Mouse (Mus musculus) left cerebral cortex, adult 18-20 months (tissue): ENCODE data around the gene Plcd1. TPM values are rescaled to one million over a fixed set of nuclear protein-coding genes. Genes with fewer than 3 reads are reported as not detected.

ENCODE experiments used
- DNase-seq, 2 experiments: peaks; one replicate each; pipeline ENCODE4 v3.0.0; 2021 to 2022; ENCODE audit warnings: low spot score in 2 of 2, mixed read lengths in 1 of 2
- total RNA-seq, 2 experiments: library from RNA; stranded (reverse); gene quantifications; 2 replicates each; pipeline ENCODE4 v1.2.3; 2021

The Plcd1 gene
- total RNA-seq, 2 experiments from 2014 or later = 13.0 to 13.6 TPM

- peak; percentile 61 to 70 for DNase-seq
Observed at GRCm38 (mm10) chr9:119092473-119093418, 556 bp downstream of the Plcd1 start.

GRCm38 (mm10) chr9:119091581-119092310 lies 1.6 kb downstream of the Plcd1 start:
- DNase-seq = no peak

GRCm38 (mm10) chr9:119090462-119090861 lies 2.8 kb downstream of the Plcd1 start:
- no peak for DNase-seq

GRCm38 (mm10) chr9:119089437-119089836 lies 3.9 kb downstream of the Plcd1 start:
- DNase-seq = no peak

- peak; percentile 75 for DNase-seq
Observed at GRCm38 (mm10) chr9:119088148-119088801, 5.0 kb downstream of the Plcd1 start.

GRCm38 (mm10) chr9:119087309-119087708 lies 6.0 kb downstream of the Plcd1 start:
- no peak for DNase-seq

- DNase-seq = no peak
Observed at GRCm38 (mm10) chr9:119086451-119086850, 6.9 kb downstream of the Plcd1 start.

GRCm38 (mm10) chr9:119083966-119084365 lies 9.3 kb downstream of the Plcd1 start:
- no peak for DNase-seq

- no peak for DNase-seq
Observed at GRCm38 (mm10) chr9:119082656-119083430, 10.5 kb downstream of the Plcd1 start.

GRCm38 (mm10) chr9:119082039-119082438 lies 11.3 kb downstream of the Plcd1 start:
- no peak for DNase-seq

- DNase-seq = no peak
Observed at GRCm38 (mm10) chr9:119080040-119080675, 13.1 kb downstream of the Plcd1 start.

- no peak for DNase-seq
Observed at GRCm38 (mm10) chr9:119075685-119076084, 17.6 kb downstream of the Plcd1 start.

- DNase-seq = no peak
Observed at GRCm38 (mm10) chr9:119073184-119073895, 20.0 kb downstream of the Plcd1 start.

GRCm38 (mm10) chr9:119071786-119072185 lies 21.5 kb downstream of the Plcd1 start:
- no peak for DNase-seq

- DNase-seq = no peak
Observed at GRCm38 (mm10) chr9:119070173-119070825, 23.0 kb downstream of the Plcd1 start.

GRCm38 (mm10) chr9:119068266-119068665 lies 25.0 kb downstream of the Plcd1 start:
- DNase-seq = no peak

- peak; percentile 82 to 87 for DNase-seq
Observed at GRCm38 (mm10) chr9:119067601-119068000, 25.7 kb downstream of the Plcd1 start.

GRCm38 (mm10) chr9:119064296-119064695 lies 29.0 kb downstream of the Plcd1 start:
- DNase-seq = no peak

- DNase-seq = no peak
Observed at GRCm38 (mm10) chr9:119063036-119063644, 30.2 kb downstream of the Plcd1 start.
